Mouse (Mus musculus): ENCODE data around the gene Rad51b. TPM values are rescaled to one million over a fixed set of nuclear protein-coding genes. Genes with fewer than 3 reads are reported as not detected.

Rad51b gene
- total RNA-seq, 2 experiments from 2014 or later, result 0.63 to 1.7 TPM

- no peak for DNase-seq
Observed at GRCm38 (mm10) chr12:79771741-79772140, 474.7 kb downstream of the Rad51b start.

DNA sequence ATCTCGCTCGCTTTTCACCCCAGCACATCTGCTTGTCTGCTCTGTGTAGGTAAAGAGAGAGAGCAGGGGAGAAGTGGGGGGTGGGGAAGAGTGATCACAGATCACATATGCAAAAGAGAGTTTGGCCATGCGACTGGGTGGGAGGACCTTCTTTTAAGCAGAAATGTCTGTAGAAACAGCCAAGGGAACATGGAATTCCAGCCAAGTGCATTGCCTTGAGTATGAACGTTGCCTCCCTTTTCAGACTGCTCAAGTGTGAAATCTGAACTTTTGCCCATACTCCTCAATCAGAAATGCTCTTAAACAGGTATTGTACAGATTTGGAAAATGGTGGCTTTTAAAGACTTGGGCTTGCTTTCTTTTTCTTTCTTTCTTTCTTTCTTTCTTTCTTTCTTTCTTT is 476.2 kb downstream of the Rad51b start:
- DNase-seq, result no peak

GRCm38 (mm10) chr12:79774571-79774970 is 477.5 kb downstream of the Rad51b start:
- no peak for DNase-seq

GRCm38 (mm10) chr12:79776828-79777227 is 479.7 kb downstream of the Rad51b start:
- no peak for DNase-seq

GRCm38 (mm10) chr12:79780745-79781144 is 483.7 kb downstream of the Rad51b start:
- DNase-seq, result no peak

DNA sequence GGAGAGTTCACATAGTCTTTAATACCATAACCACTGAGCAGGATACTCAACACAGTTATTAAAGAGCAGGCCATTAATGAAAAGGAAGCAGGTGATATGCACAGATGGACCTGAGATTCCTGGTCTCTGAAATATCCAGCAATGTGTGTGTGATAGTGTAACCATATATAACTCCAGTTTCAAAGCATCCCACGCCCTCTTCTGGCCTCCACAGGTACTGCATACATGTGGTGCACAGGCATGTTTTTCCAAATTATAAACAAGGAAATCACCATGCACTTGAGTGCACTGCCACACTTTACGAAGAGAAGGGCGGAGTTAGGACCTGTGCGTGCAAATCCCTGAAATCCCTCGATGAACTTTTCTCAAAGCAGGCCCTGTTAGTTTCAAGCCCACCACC is 484.7 kb downstream of the Rad51b start:
- no peak for DNase-seq

GRCm38 (mm10) chr12:79782444-79783117 is 485.5 kb downstream of the Rad51b start:
- DNase-seq, result no peak

DNA sequence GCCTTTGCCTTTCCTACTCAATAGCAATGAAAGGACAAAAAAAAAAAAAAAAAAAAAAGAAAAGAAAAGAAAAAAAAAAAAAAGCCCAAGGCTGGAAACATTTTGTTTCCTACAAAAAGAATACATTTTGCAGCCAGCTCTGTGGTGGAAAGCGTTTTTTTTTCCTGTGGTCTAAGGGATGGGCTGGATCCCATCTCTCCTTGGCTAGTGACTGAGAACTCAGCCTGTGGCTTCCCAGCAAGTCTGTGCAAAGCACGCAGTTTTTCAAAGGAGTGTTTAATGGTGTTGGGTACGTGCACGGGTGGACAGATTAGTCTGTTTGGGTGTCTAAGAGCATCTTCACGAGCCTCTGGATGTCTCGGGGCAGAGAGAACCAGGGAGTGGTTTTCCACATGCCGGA is 487.1 kb downstream of the Rad51b start:
- no peak for DNase-seq

DNA sequence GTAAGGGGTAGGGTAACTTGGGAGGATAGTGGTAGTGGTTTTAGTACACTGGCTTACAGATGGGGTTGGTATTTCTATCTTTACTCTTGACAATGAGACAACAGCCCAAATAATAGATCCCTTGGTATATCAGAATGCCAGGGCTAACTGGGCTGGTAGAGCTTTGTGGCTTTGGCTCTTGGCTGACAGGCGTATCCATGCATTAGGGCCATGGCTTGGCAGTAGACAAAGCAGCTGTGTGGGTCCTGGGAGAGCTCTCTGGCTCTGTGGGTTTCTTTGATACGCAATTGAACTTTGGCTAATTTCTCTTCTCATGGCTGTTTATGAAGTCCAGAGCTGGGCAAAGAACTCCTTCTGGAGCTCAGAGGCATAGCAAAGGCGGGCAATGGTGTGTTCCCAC is 488.6 kb downstream of the Rad51b start:
- no peak for DNase-seq

- no peak for DNase-seq
Observed at GRCm38 (mm10) chr12:79787538-79787937, 490.5 kb downstream of the Rad51b start.

- DNase-seq, result no peak
Observed at GRCm38 (mm10) chr12:79788340-79788739, 491.3 kb downstream of the Rad51b start.

GRCm38 (mm10) chr12:79789481-79789880 is 492.4 kb downstream of the Rad51b start:
- DNase-seq, result no peak

GRCm38 (mm10) chr12:79793382-79793781 is 496.3 kb downstream of the Rad51b start:
- no peak for DNase-seq

- no peak for DNase-seq
Observed at GRCm38 (mm10) chr12:79794802-79795201, 497.7 kb downstream of the Rad51b start.

DNA sequence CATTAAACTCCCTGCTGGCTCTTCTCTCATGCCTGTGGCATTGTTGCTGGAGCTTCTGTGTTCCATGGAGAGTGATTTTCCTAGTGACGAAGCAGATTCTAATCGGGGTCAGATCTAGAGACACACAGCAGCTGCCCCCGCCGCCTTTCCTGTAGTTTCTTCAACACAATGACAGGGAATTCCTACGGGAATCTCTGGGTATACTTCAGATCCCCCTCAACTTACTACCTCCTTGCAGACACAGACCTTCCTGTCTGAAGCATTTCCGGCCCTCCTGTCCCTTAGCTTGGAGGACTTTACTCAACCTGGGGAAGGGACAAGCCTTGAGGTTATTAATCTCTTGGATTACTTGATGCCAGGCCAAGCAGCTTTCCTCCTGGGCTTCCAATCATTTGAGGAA is 499.2 kb downstream of the Rad51b start:
- DNase-seq, result no peak

- no peak for DNase-seq
Observed at GRCm38 (mm10) chr12:79796823-79797821, 500.0 kb downstream of the Rad51b start.

- DNase-seq, result no peak
Observed at GRCm38 (mm10) chr12:79798488-79798887, 501.4 kb downstream of the Rad51b start.

- DNase-seq, result no peak
Observed at GRCm38 (mm10) chr12:79799370-79799769, 502.3 kb downstream of the Rad51b start.

- DNase-seq, result no peak
Observed at GRCm38 (mm10) chr12:79803670-79804069, 506.6 kb downstream of the Rad51b start.

- DNase-seq, result no peak
Observed at GRCm38 (mm10) chr12:79804776-79805524, 507.9 kb downstream of the Rad51b start.

- no peak for DNase-seq
Observed at GRCm38 (mm10) chr12:79806990-79807389, 509.9 kb downstream of the Rad51b start.

GRCm38 (mm10) chr12:79807410-79807847 is 510.3 kb downstream of the Rad51b start:
- DNase-seq, result no peak
